Mouse (Mus musculus): ENCODE measurements around the gene Galnt3. TPM values are rescaled to one million over a fixed set of nuclear protein-coding genes. Genes with fewer than 3 reads are reported as not detected.
A peak's percentile ranks its signal among the peaks of the same experiment; 100 is the strongest.

Galnt3 gene
- polyA plus RNA-seq, 1 experiment from 2014 or later = 6.8 TPM

DNA sequence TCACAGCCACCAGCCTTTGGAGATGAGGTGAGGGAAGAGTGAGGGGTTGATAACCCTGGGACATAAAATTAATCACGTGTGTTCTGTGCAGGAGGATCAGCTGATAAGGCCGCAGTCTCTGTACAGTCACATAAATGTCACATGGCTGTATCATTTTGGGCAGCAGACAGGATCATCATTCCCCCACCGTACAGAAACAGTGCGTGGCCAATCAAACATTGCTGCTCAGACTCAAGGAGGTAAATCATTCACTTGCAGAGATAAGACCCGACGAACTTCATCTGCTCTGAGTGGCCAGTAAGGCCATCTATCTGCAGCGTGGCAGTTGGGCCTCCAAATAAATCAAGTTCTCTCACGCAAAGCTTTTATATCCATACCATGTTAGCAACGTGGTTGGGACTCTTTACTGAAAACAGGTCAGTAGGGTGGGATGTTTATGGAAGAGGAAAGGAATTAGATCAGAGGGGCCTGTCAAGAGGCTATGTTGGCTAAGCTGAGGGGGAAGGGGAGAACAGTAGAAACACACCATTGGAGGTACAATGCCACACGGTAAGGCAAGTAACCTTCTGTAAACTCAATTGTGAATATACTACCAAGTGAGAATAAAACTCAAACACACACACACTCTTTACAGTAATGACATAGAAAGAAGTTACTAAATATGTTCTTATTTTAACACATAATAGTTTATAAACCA, 20.9 kb downstream of the Galnt3 start:
- Histone ChIP-seq H3K4me1 (no peaks in the 10 kb centered on the region; the same call in 1 of the 2 replicates), H3K4me3 (replicated peaks) (no peak overlapping the region), H3K9ac (no peak overlapping the region), H3K36me3 (no peaks in the 10 kb centered on the region), H3K9me3 (replicated peaks) (no peaks in the 10 kb centered on the region), H3K27ac (replicated peaks) (no peak overlapping the region), H3K27me3 (peaks cover 3% of the 10 kb centered on the region; the same call in 1 of the 2 replicates), H3K4me2 (replicated peaks) (no peak overlapping the region)
- ATAC-seq (ENCODE audit: insufficient number of reproducible peaks, low FRiP score, low TSS enrichment, low read depth) = no peak
- 85% methylated on average over 10 of the region's 10 CpGs for WGBS

DNA sequence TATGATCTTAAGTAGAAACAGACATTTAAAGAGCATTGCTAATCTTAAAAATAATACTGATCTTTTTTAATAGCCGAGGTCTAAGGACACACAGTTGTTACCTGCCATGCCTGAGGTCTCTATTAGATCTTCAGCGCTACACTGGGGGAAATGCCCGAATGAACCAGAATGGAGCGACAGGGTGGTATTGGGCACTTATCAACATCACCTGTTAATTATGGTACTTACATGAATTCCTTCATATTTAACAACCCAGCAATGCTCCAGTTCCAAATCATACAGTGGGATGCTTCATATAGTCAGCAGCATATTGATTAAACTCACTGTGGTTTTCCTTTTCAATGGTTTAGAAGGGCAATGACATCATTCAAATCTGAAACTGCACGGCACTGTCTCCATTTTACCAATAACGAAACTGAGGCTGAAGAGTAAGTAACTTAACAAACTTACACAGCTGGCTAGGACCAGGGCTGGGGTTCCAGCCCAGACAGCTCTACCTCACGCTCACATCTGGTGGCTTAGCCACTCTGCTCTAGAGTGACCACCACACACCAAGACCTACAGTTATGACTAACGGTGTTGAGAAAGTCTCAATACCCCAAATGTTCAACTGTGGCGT, 23.0 kb downstream of the Galnt3 start:
- 90% methylated on average over 9 of the region's 9 CpGs for WGBS
- no peaks in the 10 kb centered on the region; the same call in 1 of the 2 replicates for H3K4me1 ChIP-seq
- ATAC-seq (ENCODE audit: insufficient number of reproducible peaks, low FRiP score, low TSS enrichment, low read depth) = no peak

DNA sequence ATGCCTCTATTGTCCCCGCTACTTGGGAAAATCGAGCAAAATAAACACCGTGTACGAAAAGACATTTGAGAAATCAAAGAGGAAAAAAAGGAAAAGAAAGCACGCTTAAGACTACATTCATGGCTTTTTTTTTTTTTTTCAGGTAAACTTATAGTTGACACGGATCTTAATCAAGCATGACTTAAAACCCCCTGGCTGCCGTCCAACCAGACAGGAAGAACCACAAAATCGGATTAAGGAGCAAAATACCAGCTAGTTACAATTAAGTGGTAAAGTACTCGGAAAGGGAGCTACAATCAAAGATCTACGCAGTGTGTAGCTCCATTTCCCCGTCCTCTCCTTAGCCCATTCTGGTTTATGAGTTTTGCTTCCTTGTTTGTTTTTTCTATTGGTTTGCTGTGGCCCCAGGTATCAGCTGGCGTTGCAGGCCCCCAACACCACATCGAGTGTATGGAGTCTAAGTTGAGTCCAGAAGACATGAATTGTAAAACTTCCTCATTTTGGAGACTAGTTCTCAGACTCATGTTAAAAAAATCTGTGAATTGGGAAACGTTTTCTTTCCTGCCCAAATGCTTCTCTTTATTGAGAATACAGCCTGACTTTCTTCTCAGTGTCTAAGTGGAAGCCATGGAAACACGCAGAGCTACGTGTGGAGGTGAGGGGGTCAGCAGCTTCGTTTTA, 24.0 kb downstream of the Galnt3 start:
- Histone ChIP-seq H3K4me3 (replicated peaks) (no peak overlapping the region), H3K9me3 (replicated peaks) (no peaks in the 10 kb centered on the region), H3K4me2 (replicated peaks) (peak overlapping the region; percentile 17; the same call in 1 of the 2 replicates), H3K27me3 (peaks cover 22% of the 10 kb centered on the region), H3K27ac (replicated peaks) (no peak overlapping the region), H3K36me3 (no peaks in the 10 kb centered on the region), H3K4me1 (no peaks in the 10 kb centered on the region; the same call in 1 of the 2 replicates), H3K9ac (no peak overlapping the region)
- ATAC-seq (ENCODE audit: insufficient number of reproducible peaks, low FRiP score, low TSS enrichment, low read depth) = no peak
- WGBS = 29% methylated on average over 17 of the region's 17 CpGs

More for the DNA sequence above, 23.0 kb downstream of the Galnt3 start:
- H3K9ac ChIP-seq = no peak overlapping the region
- no peak overlapping the region for H3K4me2 ChIP-seq (replicated peaks)
- no peak overlapping the region for H3K4me3 ChIP-seq (replicated peaks)
- H3K9me3 ChIP-seq (replicated peaks) = no peaks in the 10 kb centered on the region
- H3K36me3 ChIP-seq = no peaks in the 10 kb centered on the region
- no peak overlapping the region for H3K27ac ChIP-seq (replicated peaks)
- peaks cover 13% of the 10 kb centered on the region for H3K27me3 ChIP-seq

DNA sequence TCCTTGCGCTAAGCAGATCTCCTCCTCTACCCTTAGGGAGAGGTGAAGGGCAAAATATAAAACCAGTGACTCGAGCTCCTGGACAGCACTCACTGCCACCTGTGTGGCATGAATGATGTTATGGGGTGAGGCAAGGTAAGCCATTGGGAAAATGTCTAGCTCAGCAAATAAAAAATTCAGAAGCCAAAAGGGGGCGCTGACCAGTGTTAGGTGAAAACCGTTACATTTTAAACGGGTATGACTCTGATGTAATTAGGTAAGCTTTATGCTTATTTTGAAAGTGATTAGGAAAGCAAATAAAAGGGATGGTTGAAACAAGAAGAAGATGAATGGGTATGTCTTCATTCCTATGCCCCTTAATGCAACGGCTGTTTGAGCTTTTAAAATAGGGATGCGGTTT, 24.6 kb downstream of the Galnt3 start:
- Histone ChIP-seq H3K9me3 (replicated peaks) (no peaks in the 10 kb centered on the region), H3K4me3 (replicated peaks) (no peak overlapping the region), H3K4me1 (no peaks in the 10 kb centered on the region; the same call in 1 of the 2 replicates), H3K27me3 (peaks cover 26% of the 10 kb centered on the region), H3K4me2 (replicated peaks) (peak overlapping the region; percentile 17; the same call in 1 of the 2 replicates), H3K27ac (replicated peaks) (no peak overlapping the region), H3K36me3 (no peaks in the 10 kb centered on the region), H3K9ac (no peak overlapping the region)
- ATAC-seq (ENCODE audit: insufficient number of reproducible peaks, low FRiP score, low TSS enrichment, low read depth) = no peak
- WGBS = 47% methylated on average over 7 of the region's 7 CpGs

DNA sequence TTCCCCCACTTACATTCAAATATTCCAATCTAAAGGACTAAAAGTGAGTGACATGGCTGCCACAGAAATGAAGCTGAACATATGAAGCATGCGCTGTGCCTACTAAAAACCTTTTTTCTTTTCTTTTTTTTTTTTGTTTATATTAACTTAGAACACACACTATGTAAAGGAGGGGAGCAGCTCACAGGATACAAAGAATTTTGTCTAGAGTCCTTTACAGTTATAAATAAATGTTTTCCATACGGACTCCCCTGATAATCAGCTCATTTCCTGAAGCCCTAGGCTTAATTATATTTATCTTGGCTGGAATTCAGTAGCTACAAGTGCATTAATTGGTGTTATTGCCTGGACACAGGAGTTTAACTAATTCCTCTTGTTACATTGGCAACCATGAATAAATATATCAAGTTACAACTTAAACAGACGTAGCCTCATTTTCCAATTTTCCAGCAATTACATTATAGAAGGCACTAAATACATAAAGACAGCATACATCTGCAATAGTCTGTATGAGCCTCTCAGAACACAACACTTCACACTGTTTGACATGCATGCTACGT, 30.1 kb downstream of the Galnt3 start:
- no peak for ATAC-seq (ENCODE audit: insufficient number of reproducible peaks, low FRiP score, low TSS enrichment, low read depth)

DNA sequence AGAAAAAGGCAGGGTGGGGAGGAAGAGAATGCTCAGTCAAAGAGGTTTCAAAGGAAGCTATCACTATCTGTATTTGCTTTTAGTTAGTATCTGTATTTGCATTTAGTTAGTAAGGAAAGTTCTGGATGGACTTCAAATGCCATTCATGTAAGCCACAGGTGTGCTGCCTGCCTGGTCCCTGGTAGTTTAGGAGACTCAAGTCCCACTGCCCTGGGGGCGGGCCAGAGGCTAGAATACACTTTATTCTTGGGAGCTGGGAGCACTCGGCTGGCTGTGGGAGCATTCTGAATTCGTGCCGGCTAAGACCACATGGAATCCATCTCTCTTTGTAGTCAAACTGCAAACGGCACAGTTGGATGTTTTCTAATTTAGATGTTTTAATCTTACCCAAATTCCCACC, 33.5 kb downstream of the Galnt3 start:
- 36% methylated on average over 5 of the region's 5 CpGs for WGBS
- H3K9ac ChIP-seq = no peak overlapping the region
- no peak overlapping the region for H3K4me3 ChIP-seq (replicated peaks)
- peaks cover 31% of the 10 kb centered on the region for H3K27me3 ChIP-seq
- H3K4me1 ChIP-seq = no peaks in the 10 kb centered on the region
- no peak overlapping the region for H3K27ac ChIP-seq (replicated peaks)
- H3K9me3 ChIP-seq (replicated peaks) = no peaks in the 10 kb centered on the region
- no peak for ATAC-seq (ENCODE audit: insufficient number of reproducible peaks, low FRiP score, low TSS enrichment, low read depth)
- no peaks in the 10 kb centered on the region for H3K36me3 ChIP-seq
- no peak overlapping the region for H3K4me2 ChIP-seq (replicated peaks)

More for the DNA sequence above, 30.1 kb downstream of the Galnt3 start:
- H3K27ac ChIP-seq (replicated peaks) = no peak overlapping the region
- no peak overlapping the region for H3K4me2 ChIP-seq (replicated peaks)
- peaks cover 49% of the 10 kb centered on the region for H3K27me3 ChIP-seq
- WGBS = 36% methylated on average over 4 of the region's 4 CpGs
- H3K9me3 ChIP-seq (replicated peaks) = no peaks in the 10 kb centered on the region
- no peak overlapping the region for H3K4me3 ChIP-seq (replicated peaks)
- no peak overlapping the region for H3K9ac ChIP-seq
- H3K4me1 ChIP-seq = no peaks in the 10 kb centered on the region
- no peaks in the 10 kb centered on the region for H3K36me3 ChIP-seq

DNA sequence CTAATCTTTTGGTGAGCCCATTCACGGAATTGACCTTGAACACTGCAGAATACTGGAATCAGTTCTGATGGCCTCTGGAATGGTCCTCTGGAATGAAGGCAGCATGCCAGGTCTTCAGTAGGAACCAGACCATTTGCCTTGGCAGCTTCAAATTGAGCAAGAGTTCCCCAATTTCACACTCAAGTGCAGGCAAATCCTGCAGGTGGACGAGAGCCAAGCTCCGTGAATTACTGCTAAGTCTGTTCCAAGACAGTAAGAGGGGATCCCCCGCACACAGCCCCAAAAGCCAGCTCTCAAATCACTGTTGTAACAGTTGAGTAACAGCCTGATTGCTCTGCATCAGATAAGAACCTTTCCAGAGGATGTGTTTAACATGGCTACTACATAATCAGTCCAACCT, 42.9 kb downstream of the Galnt3 start:
- no peak for ATAC-seq (ENCODE audit: insufficient number of reproducible peaks, low FRiP score, low TSS enrichment, low read depth)
- no peaks in the 10 kb centered on the region for H3K36me3 ChIP-seq
- no peak overlapping the region for H3K4me2 ChIP-seq (replicated peaks)
- H3K4me3 ChIP-seq (replicated peaks) = no peak overlapping the region
- WGBS = 51% methylated on average over 4 of the region's 4 CpGs
- no peaks in the 10 kb centered on the region; the same call in 1 of the 2 replicates for H3K27me3 ChIP-seq
- 0 out of 2 replicates have a peak, but pooled peaks cover 2% of the 10 kb centered on the region for H3K4me1 ChIP-seq
- H3K27ac ChIP-seq (replicated peaks) = no peak overlapping the region
- no peaks in the 10 kb centered on the region for H3K9me3 ChIP-seq (replicated peaks)
- H3K9ac ChIP-seq = no peak overlapping the region

DNA sequence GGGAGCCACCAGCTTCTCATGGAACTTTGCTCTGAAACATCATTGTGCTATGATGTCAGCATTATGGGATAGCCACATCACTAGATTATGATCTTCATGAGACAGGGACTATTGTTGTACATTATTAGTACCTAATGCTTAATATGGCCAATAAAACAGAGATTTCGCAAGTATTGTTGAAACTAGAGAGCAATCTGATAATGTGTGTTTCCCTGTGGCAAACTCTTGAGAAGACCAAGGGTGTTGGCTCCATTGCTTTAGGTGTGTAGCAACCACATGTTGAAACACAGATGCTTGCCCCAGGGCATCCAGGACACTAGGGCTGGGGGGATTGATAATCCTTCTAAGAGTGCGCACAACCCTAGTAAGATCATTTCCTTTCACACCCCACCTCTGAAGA, 44.1 kb downstream of the Galnt3 start:
- no peaks in the 10 kb centered on the region for H3K36me3 ChIP-seq
- H3K27ac ChIP-seq (replicated peaks) = no peak overlapping the region
- H3K9me3 ChIP-seq (replicated peaks) = no peaks in the 10 kb centered on the region
- H3K4me2 ChIP-seq (replicated peaks) = no peak overlapping the region
- H3K4me1 ChIP-seq = 0 out of 2 replicates have a peak, but pooled peaks cover 2% of the 10 kb centered on the region
- WGBS = 89% methylated on average over 2 of the region's 2 CpGs
- H3K9ac ChIP-seq = no peak overlapping the region
- no peaks in the 10 kb centered on the region; the same call in 1 of the 2 replicates for H3K27me3 ChIP-seq
- H3K4me3 ChIP-seq (replicated peaks) = no peak overlapping the region
- no peak for ATAC-seq (ENCODE audit: insufficient number of reproducible peaks, low FRiP score, low TSS enrichment, low read depth)

DNA sequence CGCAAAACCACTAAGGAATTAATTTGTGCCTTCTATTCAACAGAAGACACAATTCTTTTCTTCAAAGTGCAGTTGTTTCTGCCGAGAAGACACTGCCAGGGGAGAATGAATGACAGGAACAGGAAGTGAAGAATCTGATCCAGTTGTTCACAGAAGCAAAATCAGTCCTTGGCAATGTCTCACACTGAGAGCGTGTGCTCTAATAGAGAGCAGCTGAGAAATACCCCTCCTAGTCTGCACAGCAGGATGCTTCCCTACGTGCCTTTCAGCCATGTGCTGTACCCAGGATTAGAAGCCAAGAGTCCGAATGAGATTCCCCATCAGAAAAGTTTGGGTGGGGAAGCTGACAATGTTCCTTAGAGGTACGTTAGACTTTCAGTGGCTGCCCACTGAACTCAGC, 55.3 kb downstream of the Galnt3 start:
- Histone ChIP-seq H3K9me3 (replicated peaks) (no peaks in the 10 kb centered on the region), H3K27me3 (no peaks in the 10 kb centered on the region), H3K36me3 (no peaks in the 10 kb centered on the region), H3K4me1 (no peaks in the 10 kb centered on the region), H3K27ac (replicated peaks) (no peak overlapping the region), H3K9ac (no peak overlapping the region), H3K4me3 (replicated peaks) (no peak overlapping the region), H3K4me2 (replicated peaks) (no peak overlapping the region; the same call in 1 of the 2 replicates)
- ATAC-seq (ENCODE audit: insufficient number of reproducible peaks, low FRiP score, low TSS enrichment, low read depth) = no peak
- whole genome bisulfite sequencing = 17% methylated on average over 6 of the region's 6 CpGs

DNA sequence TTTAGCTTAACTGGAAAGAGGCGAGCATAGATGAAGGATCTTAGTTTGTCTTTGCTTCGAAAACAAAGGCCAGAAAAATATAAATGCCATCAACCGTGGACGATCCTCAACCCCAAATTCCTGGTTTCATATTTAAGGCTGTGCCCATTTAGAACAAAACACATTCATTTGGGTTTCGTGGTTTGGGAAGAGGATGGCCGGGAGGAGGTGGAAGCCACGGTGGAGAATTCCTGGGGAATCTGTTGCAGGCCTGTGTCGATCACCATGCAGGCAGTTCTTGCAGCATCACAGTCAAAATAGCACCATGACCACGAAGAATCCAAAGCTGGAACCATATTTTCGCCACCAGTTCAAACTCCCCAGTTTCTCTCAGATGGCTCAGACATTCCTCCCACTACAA, 61.5 kb downstream of the Galnt3 start:
- H3K27me3 ChIP-seq = no peaks in the 10 kb centered on the region
- 58% methylated on average over 10 of the region's 10 CpGs for WGBS
- H3K36me3 ChIP-seq = no peaks in the 10 kb centered on the region
- no peak overlapping the region for H3K27ac ChIP-seq (replicated peaks)
- peak; percentile 47; the same call in 1 of the 2 replicates for ATAC-seq (ENCODE audit: insufficient number of reproducible peaks, low FRiP score, low TSS enrichment, low read depth)
- H3K4me3 ChIP-seq (replicated peaks) = no peak overlapping the region
- no peak overlapping the region for H3K9ac ChIP-seq
- no peaks in the 10 kb centered on the region for H3K9me3 ChIP-seq (replicated peaks)
- H3K4me2 ChIP-seq (replicated peaks) = no peak overlapping the region
- no peaks in the 10 kb centered on the region for H3K4me1 ChIP-seq
